Mouse (Mus musculus): Measurements from ENCODE around the gene Acap3. TPM values are rescaled to one million over a fixed set of nuclear protein-coding genes. Genes with fewer than 3 reads are reported as not detected.

Acap3 gene
- polyA plus RNA-seq, 1 experiment from 2014 or later, result 18.4 TPM

DNA sequence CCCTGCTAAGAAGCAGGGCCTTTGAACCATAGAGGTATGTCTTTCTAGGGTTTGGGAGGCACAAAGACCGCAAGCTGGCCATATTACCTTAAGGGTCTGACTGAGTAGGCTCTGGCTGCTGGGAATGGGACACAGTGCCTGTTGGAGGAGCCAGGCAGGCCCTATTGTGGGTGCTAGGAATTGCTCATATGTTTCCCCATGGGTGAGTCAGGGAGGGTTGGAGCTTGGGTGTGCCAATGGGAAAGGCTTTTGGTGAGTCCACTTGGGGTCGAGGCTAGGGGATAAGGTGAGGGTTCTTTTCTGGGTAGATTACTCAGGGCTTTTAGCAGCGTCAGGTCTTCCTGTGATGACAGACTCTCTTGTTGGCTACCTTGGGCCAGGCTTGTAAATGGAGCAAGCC lies 40.3 kb upstream of the Acap3 start:
- Histone ChIP-seq H3K27ac (replicated peaks; ENCODE audit: low read depth, low read length) (no peak overlapping the region), H3K9me3 (ENCODE audit: control insufficient read depth, low read length) (no peaks in the 10 kb centered on the region), H3K27me3 (ENCODE audit: control insufficient read depth, insufficient read depth, low read length) (no peaks in the 10 kb centered on the region), H3K4me1 (ENCODE audit: control insufficient read depth, insufficient read depth, low read length) (peaks cover 9% of the 10 kb centered on the region), H3K9ac (ENCODE audit: low read length) (no peak overlapping the region), H3K4me3 (ENCODE audit: low read depth, low read length) (no peak overlapping the region), H3K4me2 (ENCODE audit: low read depth, severe bottlenecking) (no peak overlapping the region), H3K36me3 (ENCODE audit: control insufficient read depth, insufficient read depth, low read length) (0 out of 2 replicates have a peak, but pooled peaks cover 2% of the 10 kb centered on the region)
- ATAC-seq (ENCODE audit: insufficient number of reproducible peaks, low FRiP score, low TSS enrichment, low read depth) (no peak), DNase-seq (ENCODE audit: low spot score) (no peak)
- 94% methylated on average over 3 of the region's 3 CpGs for whole genome bisulfite sequencing

GRCm38 (mm10) chr4:155851951-155852411 lies 39.6 kb upstream of the Acap3 start:
- H3K4me3 ChIP-seq (ENCODE audit: low read depth, low read length), result no peak overlapping the region
- H3K27me3 ChIP-seq (ENCODE audit: control insufficient read depth, insufficient read depth, low read length), result no peaks in the 10 kb centered on the region
- WGBS, result 83% methylated on average over 2 of the region's 2 CpGs
- no peak overlapping the region for H3K4me2 ChIP-seq (ENCODE audit: low read depth, severe bottlenecking)
- H3K36me3 ChIP-seq (ENCODE audit: control insufficient read depth, insufficient read depth, low read length), result 0 out of 2 replicates have a peak, but pooled peaks cover 2% of the 10 kb centered on the region
- no peaks in the 10 kb centered on the region for H3K9me3 ChIP-seq (ENCODE audit: control insufficient read depth, low read length)
- H3K9ac ChIP-seq (ENCODE audit: low read length), result no peak overlapping the region
- peaks cover 9% of the 10 kb centered on the region for H3K4me1 ChIP-seq (ENCODE audit: control insufficient read depth, insufficient read depth, low read length)
- no peak overlapping the region for H3K27ac ChIP-seq (replicated peaks; ENCODE audit: low read depth, low read length)
- ATAC-seq (ENCODE audit: insufficient number of reproducible peaks, low FRiP score, low TSS enrichment, low read depth) (no peak), DNase-seq (ENCODE audit: low spot score) (no peak)

DNA sequence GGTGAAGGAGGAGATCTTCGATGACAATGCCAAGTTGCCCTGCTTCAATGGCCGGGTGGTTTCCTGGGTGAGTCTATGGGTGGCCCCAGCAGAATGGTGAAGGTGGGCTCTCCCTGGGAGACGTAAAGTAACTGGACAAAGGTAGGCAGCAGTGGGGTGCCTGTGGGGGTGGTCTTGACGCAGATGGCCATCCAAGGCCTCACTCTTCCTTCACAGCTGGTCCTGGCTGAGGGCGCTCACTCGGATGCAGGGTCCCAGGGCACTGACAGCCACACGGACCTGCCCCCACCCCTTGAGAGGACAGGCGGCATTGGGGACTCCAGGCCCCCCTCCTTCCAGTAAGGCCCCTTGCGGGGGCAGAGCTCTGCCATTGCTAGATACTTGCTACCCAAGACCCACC lies 38.2 kb upstream of the Acap3 start:
- H3K9me3 ChIP-seq (ENCODE audit: control insufficient read depth, low read length), result no peaks in the 10 kb centered on the region
- H3K27ac ChIP-seq (replicated peaks; ENCODE audit: low read depth, low read length), result no peak overlapping the region
- peaks cover 3% of the 10 kb centered on the region for H3K4me1 ChIP-seq (ENCODE audit: control insufficient read depth, insufficient read depth, low read length)
- DNase-seq (ENCODE audit: low spot score) (no peak), ATAC-seq (ENCODE audit: insufficient number of reproducible peaks, low FRiP score, low TSS enrichment, low read depth) (no peak)
- H3K4me2 ChIP-seq (ENCODE audit: low read depth, severe bottlenecking), result no peak overlapping the region
- no peaks in the 10 kb centered on the region for H3K27me3 ChIP-seq (ENCODE audit: control insufficient read depth, insufficient read depth, low read length)
- no peak overlapping the region for H3K9ac ChIP-seq (ENCODE audit: low read length)
- WGBS, result 90% methylated on average over 9 of the region's 9 CpGs
- H3K4me3 ChIP-seq (ENCODE audit: low read depth, low read length), result no peak overlapping the region
- H3K36me3 ChIP-seq (ENCODE audit: control insufficient read depth, insufficient read depth, low read length), result peaks cover 2% of the 10 kb centered on the region; the same call in 1 of the 2 replicates

DNA sequence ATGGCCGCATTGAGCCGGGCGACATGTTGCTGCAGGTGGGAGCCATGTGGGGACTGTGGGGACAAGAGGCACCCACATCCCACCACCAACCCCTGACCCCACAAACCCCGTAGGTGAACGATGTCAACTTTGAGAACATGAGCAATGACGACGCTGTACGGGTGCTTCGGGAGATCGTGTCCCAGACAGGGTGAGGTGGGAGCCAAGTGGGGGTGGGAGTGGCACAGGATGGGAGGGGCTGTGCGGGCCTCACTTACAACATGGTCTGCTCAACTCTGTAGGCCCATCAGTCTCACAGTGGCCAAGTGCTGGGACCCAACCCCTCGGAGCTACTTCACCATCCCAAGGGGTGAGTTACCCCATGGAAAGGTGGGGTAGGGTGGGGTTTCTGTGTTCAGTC lies 36.6 kb upstream of the Acap3 start:
- WGBS, result 95% methylated on average over 12 of the region's 12 CpGs
- H3K9ac ChIP-seq (ENCODE audit: low read length), result no peak overlapping the region
- H3K4me2 ChIP-seq (ENCODE audit: low read depth, severe bottlenecking), result no peak overlapping the region
- H3K9me3 ChIP-seq (ENCODE audit: control insufficient read depth, low read length), result no peaks in the 10 kb centered on the region
- H3K36me3 ChIP-seq (ENCODE audit: control insufficient read depth, insufficient read depth, low read length), result peaks cover 2% of the 10 kb centered on the region; the same call in 1 of the 2 replicates
- no peaks in the 10 kb centered on the region for H3K4me1 ChIP-seq (ENCODE audit: control insufficient read depth, insufficient read depth, low read length)
- H3K27me3 ChIP-seq (ENCODE audit: control insufficient read depth, insufficient read depth, low read length), result no peaks in the 10 kb centered on the region
- no peak overlapping the region for H3K27ac ChIP-seq (replicated peaks; ENCODE audit: low read depth, low read length)
- ATAC-seq (ENCODE audit: insufficient number of reproducible peaks, low FRiP score, low TSS enrichment, low read depth), result no peak
- DNase-seq (ENCODE audit: low spot score), result no peak
- H3K4me3 ChIP-seq (ENCODE audit: low read depth, low read length), result no peak overlapping the region

DNA sequence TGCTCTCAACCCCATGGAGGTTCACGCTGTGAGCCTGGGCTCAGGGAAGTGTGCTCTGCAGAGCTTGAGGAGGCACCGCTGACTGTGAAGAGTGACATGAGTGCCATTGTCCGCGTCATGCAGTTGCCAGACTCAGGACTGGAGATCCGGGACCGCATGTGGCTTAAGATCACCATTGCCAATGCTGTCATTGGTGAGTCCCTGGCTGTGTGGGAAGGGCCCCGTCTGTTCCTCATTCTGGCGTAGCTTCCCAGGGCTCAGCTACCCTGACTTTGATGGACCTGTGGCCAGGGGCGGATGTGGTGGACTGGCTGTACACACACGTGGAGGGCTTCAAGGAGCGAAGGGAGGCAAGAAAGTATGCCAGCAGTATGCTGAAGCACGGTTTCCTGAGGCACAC lies 35.6 kb upstream of the Acap3 start:
- no peak overlapping the region for H3K4me2 ChIP-seq (ENCODE audit: low read depth, severe bottlenecking)
- peaks cover 2% of the 10 kb centered on the region; the same call in 1 of the 2 replicates for H3K36me3 ChIP-seq (ENCODE audit: control insufficient read depth, insufficient read depth, low read length)
- WGBS, result 91% methylated on average over 12 of the region's 12 CpGs
- H3K9me3 ChIP-seq (ENCODE audit: control insufficient read depth, low read length), result no peaks in the 10 kb centered on the region
- H3K9ac ChIP-seq (ENCODE audit: low read length), result no peak overlapping the region
- no peak for ATAC-seq (ENCODE audit: insufficient number of reproducible peaks, low FRiP score, low TSS enrichment, low read depth)
- no peak overlapping the region for H3K4me3 ChIP-seq (ENCODE audit: low read depth, low read length)
- H3K4me1 ChIP-seq (ENCODE audit: control insufficient read depth, insufficient read depth, low read length), result no peaks in the 10 kb centered on the region
- DNase-seq (ENCODE audit: low spot score), result no peak
- no peaks in the 10 kb centered on the region for H3K27me3 ChIP-seq (ENCODE audit: control insufficient read depth, insufficient read depth, low read length)
- no peak overlapping the region for H3K27ac ChIP-seq (replicated peaks; ENCODE audit: low read depth, low read length)

- Histone ChIP-seq H3K9ac (ENCODE audit: low read length) (no peak overlapping the region), H3K27me3 (ENCODE audit: control insufficient read depth, insufficient read depth, low read length) (no peaks in the 10 kb centered on the region), H3K27ac (replicated peaks; ENCODE audit: low read depth, low read length) (no peak overlapping the region), H3K4me1 (ENCODE audit: control insufficient read depth, insufficient read depth, low read length) (no peaks in the 10 kb centered on the region), H3K9me3 (ENCODE audit: control insufficient read depth, low read length) (no peaks in the 10 kb centered on the region), H3K36me3 (ENCODE audit: control insufficient read depth, insufficient read depth, low read length) (peaks cover 2% of the 10 kb centered on the region; the same call in 1 of the 2 replicates), H3K4me3 (ENCODE audit: low read depth, low read length) (no peak overlapping the region), H3K4me2 (ENCODE audit: low read depth, severe bottlenecking) (no peak overlapping the region)
- no peak for ATAC-seq (ENCODE audit: insufficient number of reproducible peaks, low FRiP score, low TSS enrichment, low read depth)
- 93% methylated on average over 3 of the region's 3 CpGs for WGBS
- DNase-seq (ENCODE audit: low spot score), result no peak
Observed at GRCm38 (mm10) chr4:155856881-155857280, 34.7 kb upstream of the Acap3 start.

- Histone ChIP-seq H3K9me3 (ENCODE audit: control insufficient read depth, low read length) (no peaks in the 10 kb centered on the region), H3K27me3 (ENCODE audit: control insufficient read depth, insufficient read depth, low read length) (no peaks in the 10 kb centered on the region), H3K9ac (ENCODE audit: low read length) (no peak overlapping the region), H3K4me2 (ENCODE audit: low read depth, severe bottlenecking) (no peak overlapping the region), H3K4me1 (ENCODE audit: control insufficient read depth, insufficient read depth, low read length) (no peaks in the 10 kb centered on the region), H3K36me3 (ENCODE audit: control insufficient read depth, insufficient read depth, low read length) (peaks cover 2% of the 10 kb centered on the region; the same call in 1 of the 2 replicates), H3K27ac (replicated peaks; ENCODE audit: low read depth, low read length) (no peak overlapping the region), H3K4me3 (ENCODE audit: low read depth, low read length) (no peak overlapping the region)
- 14% methylated on average over 13 of the region's 13 CpGs for WGBS
- ATAC-seq (ENCODE audit: insufficient number of reproducible peaks, low FRiP score, low TSS enrichment, low read depth), result peak; percentile 28; the same call in 1 of the 2 replicates
- DNase-seq (ENCODE audit: low spot score), result peak; percentile 96
Observed at GRCm38 (mm10) chr4:155859318-155859717, 32.3 kb upstream of the Acap3 start.

- ATAC-seq (ENCODE audit: insufficient number of reproducible peaks, low FRiP score, low TSS enrichment, low read depth), result no peak
- 88% methylated on average over 7 of the region's 7 CpGs for WGBS
- no peak for DNase-seq (ENCODE audit: low spot score)
Observed at GRCm38 (mm10) chr4:155861787-155862186, 29.8 kb upstream of the Acap3 start.

GRCm38 (mm10) chr4:155863001-155863400 lies 28.6 kb upstream of the Acap3 start, which contains the start of gene Tas1r3:
Gene Tas1r3, minus strand, starts transcription at chr4:155863362.
- Histone ChIP-seq H3K27ac (replicated peaks; ENCODE audit: low read depth, low read length) (no peak within 1 kb of the TSS), H3K27me3 (ENCODE audit: control insufficient read depth, insufficient read depth, low read length) (no peaks in the 10 kb centered on the region), H3K4me1 (ENCODE audit: control insufficient read depth, insufficient read depth, low read length) (no peaks in the 10 kb centered on the region), H3K9me3 (ENCODE audit: control insufficient read depth, low read length) (no peaks in the 10 kb centered on the region), H3K9ac (ENCODE audit: low read length) (no peak within 1 kb of the TSS), H3K4me3 (ENCODE audit: low read depth, low read length) (no peak within 1 kb of the TSS), H3K36me3 (ENCODE audit: control insufficient read depth, insufficient read depth, low read length) (no peaks in the 10 kb centered on the region; the same call in 1 of the 2 replicates), H3K4me2 (ENCODE audit: low read depth, severe bottlenecking) (no peak within 1 kb of the TSS)
- DNase-seq (ENCODE audit: low spot score) (no peak), ATAC-seq (ENCODE audit: insufficient number of reproducible peaks, low FRiP score, low TSS enrichment, low read depth) (no peak)
- WGBS, result 77% methylated on average over 5 of the region's 5 CpGs

More at GRCm38 (mm10) chr4:155861787-155862186, 29.8 kb upstream of the Acap3 start:
- no peaks in the 10 kb centered on the region; the same call in 1 of the 2 replicates for H3K36me3 ChIP-seq (ENCODE audit: control insufficient read depth, insufficient read depth, low read length)
- H3K27ac ChIP-seq (replicated peaks; ENCODE audit: low read depth, low read length), result no peak overlapping the region
- H3K4me1 ChIP-seq (ENCODE audit: control insufficient read depth, insufficient read depth, low read length), result no peaks in the 10 kb centered on the region
- no peak overlapping the region for H3K4me2 ChIP-seq (ENCODE audit: low read depth, severe bottlenecking)
- no peak overlapping the region for H3K9ac ChIP-seq (ENCODE audit: low read length)
- H3K9me3 ChIP-seq (ENCODE audit: control insufficient read depth, low read length), result no peaks in the 10 kb centered on the region
- H3K4me3 ChIP-seq (ENCODE audit: low read depth, low read length), result no peak overlapping the region
- H3K27me3 ChIP-seq (ENCODE audit: control insufficient read depth, insufficient read depth, low read length), result no peaks in the 10 kb centered on the region
